ENCODE assay signal across 11 mouse cellular contexts in the genomic region with DNA sequence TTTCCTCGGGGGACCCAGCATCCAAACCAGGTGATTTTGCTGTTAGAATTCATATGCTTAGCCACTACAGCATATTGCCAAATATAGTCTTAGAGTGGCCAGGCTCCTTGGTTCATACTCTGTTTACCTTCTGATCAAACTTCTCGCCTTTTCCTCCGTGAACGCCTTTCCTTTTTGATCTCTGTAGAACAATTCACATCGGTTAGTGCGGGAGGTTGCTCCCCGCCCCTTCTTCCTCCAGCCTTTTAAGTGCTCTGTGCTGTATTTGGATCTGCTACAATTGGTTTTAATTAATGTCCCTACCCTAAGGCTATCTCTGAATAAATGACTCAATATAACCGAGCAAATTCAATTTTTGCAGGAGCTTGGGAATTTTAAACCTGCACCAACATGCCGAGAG. TPM values are rescaled to one million over a fixed set of nuclear protein-coding genes. Genes with fewer than 3 reads are reported as not detected.
A peak's percentile ranks its signal among the peaks of the same experiment; 100 is the strongest.
DNase-seq lines count a peak whose midpoint lies in the region; ATAC-seq and TF ChIP-seq lines count a peak whose summit lies in the region.
"Had no signal": no experiment of that assay in that cellular context is flagged by ENCODE, and none has a peak within 500 bp of the region (broad histone marks: within the 10 kb centered on the region; RNA-seq: fewer than 3 reads in every experiment).

No protein-coding gene starts in this region.

- ATAC-seq in kidney, postnatal 0 days (replicated peaks; ENCODE audit: low FRiP score, low read depth), result no peak
- ATAC-seq in lung, embryonic 14.5 days (ENCODE audit: insufficient read depth), result no peak

- H3K36me3 ChIP-seq in kidney, postnatal 0 days (ENCODE audit: insufficient read depth, low read length), result no peaks in the 10 kb centered on the region
- H3K36me3 ChIP-seq in MEL (ENCODE audit: control insufficient read depth in 1 of 2, insufficient read depth in 2 of 2, low read length in 2 of 2), result peaks cover 0 to 19% of the 10 kb centered on the region in 2 experiments; a peak in 2 of 4 replicates
- no peaks in the 10 kb centered on the region for H3K36me3 ChIP-seq in embryonic facial prominence, embryonic 10.5 days (replicated peaks)
- H3K36me3 ChIP-seq in lung, embryonic 14.5 days (ENCODE audit: insufficient read depth), result no peaks in the 10 kb centered on the region
- H3K36me3 ChIP-seq: forebrain, embryonic 10.5 days; heart, embryonic 12.5 days; neural tube, embryonic 13.5 days had no signal

- no peak for TF ChIP-seq RAD21 in MEL (IDR thresholded peaks at IDR 0.05; ENCODE audit: low read depth, low read length)

- WGBS in kidney, postnatal 0 days, result 29% methylated on average over 9 of the region's 9 CpGs
- WGBS in embryonic facial prominence, embryonic 10.5 days, result 43% methylated on average over 9 of the region's 9 CpGs
- WGBS in lung, embryonic 14.5 days, result 43% methylated on average over 9 of the region's 9 CpGs

- H3K9ac ChIP-seq in kidney, postnatal 0 days (ENCODE audit: low read depth, low read length), result no peak overlapping the region
- peak overlapping the region; percentile 76 for H3K9ac ChIP-seq in MEL (ENCODE audit: control insufficient read depth, low read depth, low read length, poor library complexity, severe bottlenecking)
- H3K9ac ChIP-seq in lung, embryonic 14.5 days, result no peak overlapping the region
- H3K9ac ChIP-seq: heart, embryonic 12.5 days; neural tube, embryonic 13.5 days had no signal

- H3K27ac ChIP-seq in kidney, postnatal 0 days, result no peak overlapping the region
- H3K27ac ChIP-seq in MEL (ENCODE audit: control insufficient read depth, low read depth, low read length), result peak overlapping the region; percentile 96
- no peak overlapping the region for H3K27ac ChIP-seq in embryonic facial prominence, embryonic 10.5 days (replicated peaks)
- H3K27ac ChIP-seq in lung, embryonic 14.5 days (ENCODE audit: low read depth), result no peak overlapping the region
- H3K27ac ChIP-seq: forebrain, embryonic 10.5 days; neural tube, embryonic 13.5 days had no signal

- TF ChIP-seq CTCF in kidney, postnatal 0 days (IDR thresholded peaks at IDR 0.05; ENCODE audit: low read depth), result no peak
- no peak for TF ChIP-seq CTCF in MEL (IDR thresholded peaks at IDR 0.05 in 2 of 3, conservative IDR thresholded peaks at IDR 0.05 in 1 of 3; ENCODE audit: control insufficient read depth in 1 of 3, insufficient read depth in 1 of 3, low read depth in 2 of 3, low read length in 3 of 3, poor library complexity in 1 of 3, severe bottlenecking in 1 of 3)
- TF ChIP-seq CTCF in lung, embryonic 14.5 days (IDR thresholded peaks at IDR 0.05; ENCODE audit: low read depth), result no peak

- no peak overlapping the region; the same call in 1 of the 2 replicates for H3K4me3 ChIP-seq in kidney, postnatal 0 days (replicated peaks; ENCODE audit: low read depth, low read length)
- peak overlapping the region; percentile 71 to 85 for H3K4me3 ChIP-seq in MEL (ENCODE audit: control insufficient read depth in 1 of 2, insufficient read depth in 1 of 2, low read depth in 2 of 2, low read length in 2 of 2)
- H3K4me3 ChIP-seq in embryonic facial prominence, embryonic 10.5 days, result no peak overlapping the region; the same call in 1 of the 2 replicates
- H3K4me3 ChIP-seq in lung, embryonic 14.5 days (ENCODE audit: low read depth, low read length), result no peak overlapping the region
- H3K4me3 ChIP-seq: forebrain, embryonic 10.5 days; heart, embryonic 12.5 days; neural tube, embryonic 13.5 days had no signal

- DNase-seq in kidney, postnatal 0 days (ENCODE audit: low spot score), result no peak
- no peak for DNase-seq in kidney, adult 18-20 months
- DNase-seq in MEL (ENCODE audit: low read depth, low spot score), result peak; percentile 75
- DNase-seq in embryonic facial prominence, embryonic 10.5 days (ENCODE audit: low spot score), result peak; percentile 16
- DNase-seq in lung, embryonic 14.5 days, result peak; percentile 22
- no peak for DNase-seq in adrenal gland, postnatal 36 days
- no peak for DNase-seq in adrenal gland, adult 18-20 months (ENCODE audit: low spot score in 2 of 2)
- DNase-seq: cerebellum, postnatal 10 days had no signal

- H3K4me1 ChIP-seq in kidney, postnatal 0 days (replicated peaks; ENCODE audit: insufficient read depth, low read length), result no peaks in the 10 kb centered on the region
- H3K4me1 ChIP-seq in MEL (ENCODE audit: control insufficient read depth in 1 of 2, insufficient read depth in 2 of 2, low read length in 2 of 2), result peaks cover 10 to 11% of the 10 kb centered on the region in 2 experiments
- H3K4me1 ChIP-seq in embryonic facial prominence, embryonic 10.5 days, result peaks cover 16% of the 10 kb centered on the region
- no peaks in the 10 kb centered on the region for H3K4me1 ChIP-seq in lung, embryonic 14.5 days (ENCODE audit: insufficient read depth)
- H3K4me1 ChIP-seq: heart, embryonic 12.5 days; neural tube, embryonic 13.5 days had no signal

- peak overlapping the region; percentile 43 for H3K4me2 ChIP-seq in kidney, postnatal 0 days (ENCODE audit: low read length)
- H3K4me2 ChIP-seq in lung, embryonic 14.5 days, result peak overlapping the region; percentile 31
- H3K4me2 ChIP-seq: heart, embryonic 12.5 days; neural tube, embryonic 13.5 days had no signal

- no peaks in the 10 kb centered on the region; the same call in 1 of the 2 replicates for H3K79me2 ChIP-seq in MEL (ENCODE audit: control insufficient read depth, insufficient read depth, low read length, poor library complexity)

- H3K9me3 ChIP-seq in kidney, postnatal 0 days (replicated peaks; ENCODE audit: low read length), result no peaks in the 10 kb centered on the region
- no peaks in the 10 kb centered on the region for H3K9me3 ChIP-seq in MEL (replicated peaks; ENCODE audit: insufficient read depth, low read length)
- no peaks in the 10 kb centered on the region for H3K9me3 ChIP-seq in embryonic facial prominence, embryonic 10.5 days
- no peaks in the 10 kb centered on the region for H3K9me3 ChIP-seq in lung, embryonic 14.5 days (ENCODE audit: low read depth, low read length)
- H3K9me3 ChIP-seq: forebrain, embryonic 10.5 days; heart, embryonic 12.5 days; neural tube, embryonic 13.5 days had no signal

- no peak for TF ChIP-seq POLR2A in MEL (IDR thresholded peaks at IDR 0.05; ENCODE audit: control insufficient read depth in 1 of 2, insufficient read depth in 1 of 2, low read depth in 1 of 2, low read length in 2 of 2, poor library complexity in 1 of 2)

- TF ChIP-seq EP300 in MEL (IDR thresholded peaks at IDR 0.05; ENCODE audit: low read depth in 1 of 2, low read length in 2 of 2), result no peak

- H3K27me3 ChIP-seq in kidney, postnatal 0 days (ENCODE audit: insufficient read depth, low read length), result no peaks in the 10 kb centered on the region
- no peaks in the 10 kb centered on the region for H3K27me3 ChIP-seq in MEL (ENCODE audit: control insufficient read depth in 1 of 2, insufficient read depth in 2 of 2, low read length in 2 of 2)
- no peaks in the 10 kb centered on the region for H3K27me3 ChIP-seq in embryonic facial prominence, embryonic 10.5 days (replicated peaks; ENCODE audit: low read depth, poor library complexity, severe bottlenecking)
- H3K27me3 ChIP-seq in lung, embryonic 14.5 days (ENCODE audit: insufficient read depth, low read length), result no peaks in the 10 kb centered on the region
- H3K27me3 ChIP-seq: heart, embryonic 12.5 days; neural tube, embryonic 13.5 days had no signal

TF ChIP-seq in MEL, 35 proteins besides CTCF, POLR2A, EP300 and RAD21:
- TF ChIP-seq KAT2A (conservative IDR thresholded peaks at IDR 0.05; ENCODE audit: low read depth, low read length) (no peak), MAZ (IDR thresholded peaks at IDR 0.05; ENCODE audit: low read depth, low read length) (0 out of 2 replicates have a peak, but pooled peaks have one; percentile 3), UBTF (IDR thresholded peaks at IDR 0.05; ENCODE audit: borderline replicate concordance, insufficient read depth, low read depth, low read length) (no peak), TAL1 (IDR thresholded peaks at IDR 0.05; ENCODE audit: low read length) (no peak)

RNA-seq across cellular contexts. Expression of a gene that starts 12.2 kb away (rescaled TPM):
- polyA plus RNA-seq in kidney, postnatal 0 days (2015; fragmentation: Nextera tagmentation; extraction: Ambion mirVana), result 37.8 and 42.4 TPM in 2 replicates
- total RNA-seq in MEL (2012; rRNA removed), result 10.2 and 13.2 TPM in 2 replicates
- 10 to 100 TPM in 1 of 2 experiments, not detected in 1; 21.2 TPM for polyA plus RNA-seq in MEL (2012; ENCODE audit: insufficient read depth in 1 of 2, insufficient read length in 2 of 2, low read depth in 1 of 2, low replicate concordance in 2 of 2, missing spikeins in 1 of 2)
- polyA plus RNA-seq in embryonic facial prominence, embryonic 10.5 days (2016; fragmentation: Nextera tagmentation; extraction: Ambion mirVana), result 12.3 and 13.9 TPM in 2 replicates
- polyA plus RNA-seq in lung, embryonic 14.5 days (2014; fragmentation: Nextera tagmentation; extraction: Ambion mirVana), result 27.4 and 31.7 TPM in 2 replicates
- 100 to 1,000 TPM in 1 of 2 experiments, 10 to 100 TPM in 1; 80.4 to 106 TPM for total RNA-seq in adrenal gland, postnatal 36 days (2021)
- 10 to 100 TPM; 48.7 to 84.9 TPM for total RNA-seq in adrenal gland, adult 18-20 months (2021)

RNA-seq across cellular contexts. Expression of a gene that starts 33.2 kb away (rescaled TPM):
- 26.3 and 26.5 TPM in 2 replicates for polyA plus RNA-seq in kidney, postnatal 0 days (2015; fragmentation: Nextera tagmentation; extraction: Ambion mirVana)
- 26.2 and 27.0 TPM in 2 replicates for total RNA-seq in MEL (2012; rRNA removed)
- 10 to 100 TPM in 1 of 2 experiments, not detected in 1; 22.0 TPM for polyA plus RNA-seq in MEL (2012; ENCODE audit: insufficient read depth in 1 of 2, insufficient read length in 2 of 2, low read depth in 1 of 2, low replicate concordance in 2 of 2, missing spikeins in 1 of 2)
- polyA plus RNA-seq in embryonic facial prominence, embryonic 10.5 days (2016; fragmentation: Nextera tagmentation; extraction: Ambion mirVana), result 24.0 and 24.1 TPM in 2 replicates
- 19.8 and 22.1 TPM in 2 replicates for polyA plus RNA-seq in lung, embryonic 14.5 days (2014; fragmentation: Nextera tagmentation; extraction: Ambion mirVana)
- total RNA-seq in adrenal gland, postnatal 36 days (2021), result 10 to 100 TPM; 21.1 to 22.8 TPM
- 10 to 100 TPM; 19.6 to 20.2 TPM for total RNA-seq in adrenal gland, adult 18-20 months (2021)

Comparison
In these comparisons a context has a peak if more than half of its experiments do, and no peak if none do; other contexts are left out.
1. DNase-seq: peak in MEL (single experiment), embryonic facial prominence, embryonic 10.5 days (single experiment) and lung, embryonic 14.5 days (single experiment); none in kidney, postnatal 0 days (single experiment), kidney, adult 18-20 months (single experiment), adrenal gland, postnatal 36 days (0 of 2) and adrenal gland, adult 18-20 months (0 of 2).
2. H3K4me3 ChIP-seq: peak in MEL (2 of 2); none in kidney, postnatal 0 days (single experiment), embryonic facial prominence, embryonic 10.5 days (single experiment) and lung, embryonic 14.5 days (single experiment).